Mouse (Mus musculus) olfactory bulb, adult 2 months (tissue): ENCODE data around the gene Irak3. TPM values are rescaled to one million over a fixed set of nuclear protein-coding genes. Genes with fewer than 3 reads are reported as not detected.
A peak's percentile ranks its signal among the peaks of the same experiment; 100 is the strongest.

Experiments used
- H3K27ac ChIP-seq: fragments of 200-500 bp; 2 replicates; pipeline ENCODE4 v1.5.1; 2012; ENCODE audit warnings: low read depth, low read length; ENCODE audit not compliant: insufficient read depth
- H3K4me1 ChIP-seq: fragments of 200-500 bp; 2 replicates; pipeline ENCODE4 v1.6.1; 2012; ENCODE audit warnings: low read length; ENCODE audit not compliant: control insufficient read depth, insufficient read depth
- H3K4me3 ChIP-seq: fragments of 200-500 bp; 2 replicates; pipeline ENCODE4 v1.5.1; 2012; ENCODE audit warnings: mild to moderate bottlenecking, low read depth, low read length, moderate library complexity; ENCODE audit not compliant: insufficient read depth
- CTCF ChIP-seq: fragments of 200-500 bp; IDR thresholded peaks from 2 replicates; pipeline ENCODE4 v1.5.1; 2012; ENCODE audit warnings: low read depth, mild to moderate bottlenecking, low read length, moderate library complexity; ENCODE audit not compliant: insufficient read depth
- POLR2A ChIP-seq: fragments of 200-500 bp; IDR thresholded peaks from 2 replicates; pipeline ENCODE4 v1.6.1; 2012; ENCODE audit warnings: mild to moderate bottlenecking, low read depth, low read length, moderate library complexity; ENCODE audit not compliant: insufficient read depth
- WGBS: fragments of 180-500 bp; shearing (Covaris S2); methylation state at CpG from one replicate; pipeline ENCODE4 v1.1.7; 2018; 5-methylcytosine and 5-hydroxymethylcytosine counted together
- polyA plus RNA-seq: library from polyadenylated mRNA; stranded (reverse); fragments of >200 nt; gene quantifications from 2 replicates; pipeline ENCODE4 v1.2.4, GENCODE M21; 2012; ENCODE audit warnings: low replicate concordance; ENCODE audit not compliant: missing spikeins, insufficient read depth, insufficient read length

Gene Irak3
- polyA plus RNA-seq: not detected in 2 replicates

DNA sequence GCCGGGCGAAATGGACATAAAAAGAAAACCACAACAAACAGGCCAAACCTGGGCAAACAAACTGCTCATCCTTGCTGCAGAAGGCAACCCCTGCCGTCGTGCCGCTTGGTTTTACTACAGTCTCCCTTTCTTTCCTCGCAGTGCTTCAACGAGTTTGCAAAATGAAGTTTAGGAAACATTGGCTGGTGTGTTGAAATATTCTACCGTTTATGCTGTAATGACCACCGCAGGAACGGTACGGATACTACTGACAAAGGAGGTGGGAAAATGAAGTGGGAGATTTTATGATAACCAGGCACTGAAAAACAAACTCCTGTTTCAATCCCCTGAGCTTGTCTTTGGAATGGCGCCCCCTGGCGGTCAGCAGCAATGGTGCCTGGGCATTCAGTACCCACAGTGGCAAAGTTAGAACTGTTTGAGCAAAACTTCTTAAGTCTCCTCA lies at the start of gene Irak3:
TSS of gene Irak3 (minus strand) at position 170 of the 442 bp plus-strand sequence.
- H3K27ac ChIP-seq: no peak within 1 kb of the TSS
- 2% methylated on average over 13 of the region's 13 CpGs for WGBS
- TF ChIP-seq CTCF (0 out of 2 replicates have a peak, but pooled peaks have one; percentile 51), POLR2A (no peak)

DNA sequence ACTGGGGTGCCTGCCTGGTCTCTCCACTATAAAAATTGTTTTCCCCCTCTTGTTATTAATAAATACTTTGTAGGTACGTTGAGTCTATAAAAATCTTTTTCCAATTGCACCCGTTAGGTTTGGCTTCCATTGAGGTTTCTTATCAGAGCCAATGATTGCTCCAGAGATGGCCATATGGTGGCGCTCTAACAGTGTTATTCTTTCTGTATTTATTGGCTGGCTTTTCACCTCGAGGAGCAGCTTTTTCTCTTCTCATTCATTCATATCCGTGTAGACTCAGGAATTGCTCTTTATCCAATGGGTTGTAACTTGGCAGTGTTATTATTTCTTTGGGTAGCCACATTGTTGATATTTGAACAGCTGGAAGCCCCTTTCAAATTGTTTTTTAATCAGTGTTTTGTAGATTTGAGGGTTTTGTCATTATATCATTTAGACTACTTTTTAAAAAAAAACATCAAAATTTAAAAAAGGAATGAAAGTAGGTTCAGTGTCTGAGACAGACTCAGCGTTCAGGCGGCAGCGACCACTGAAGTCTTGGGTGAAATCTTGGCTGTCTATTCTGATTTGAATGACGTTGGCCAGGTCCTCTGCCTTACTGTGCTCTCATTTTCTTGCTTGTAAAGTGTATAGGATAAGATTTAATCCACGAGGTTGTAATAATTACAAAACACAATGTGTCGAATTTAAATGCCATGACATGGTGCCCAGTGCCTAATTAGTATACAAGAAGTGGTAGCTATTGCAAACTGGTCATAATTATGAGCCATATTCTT lies 49.2 kb upstream of the Irak3 start:
- no peak overlapping the region for H3K4me3 ChIP-seq
- TF ChIP-seq CTCF (no peak), POLR2A (no peak)
- no peak overlapping the region for H3K27ac ChIP-seq
- 46% methylated on average over 11 of the region's 11 CpGs for WGBS
- no peaks in the 10 kb centered on the region for H3K4me1 ChIP-seq

More for the DNA sequence above, at the start of gene Irak3:
- Histone ChIP-seq H3K4me1 (peaks cover 13% of the 10 kb centered on the region), H3K4me3 (peak within 1 kb of the TSS; percentile 40)

DNA sequence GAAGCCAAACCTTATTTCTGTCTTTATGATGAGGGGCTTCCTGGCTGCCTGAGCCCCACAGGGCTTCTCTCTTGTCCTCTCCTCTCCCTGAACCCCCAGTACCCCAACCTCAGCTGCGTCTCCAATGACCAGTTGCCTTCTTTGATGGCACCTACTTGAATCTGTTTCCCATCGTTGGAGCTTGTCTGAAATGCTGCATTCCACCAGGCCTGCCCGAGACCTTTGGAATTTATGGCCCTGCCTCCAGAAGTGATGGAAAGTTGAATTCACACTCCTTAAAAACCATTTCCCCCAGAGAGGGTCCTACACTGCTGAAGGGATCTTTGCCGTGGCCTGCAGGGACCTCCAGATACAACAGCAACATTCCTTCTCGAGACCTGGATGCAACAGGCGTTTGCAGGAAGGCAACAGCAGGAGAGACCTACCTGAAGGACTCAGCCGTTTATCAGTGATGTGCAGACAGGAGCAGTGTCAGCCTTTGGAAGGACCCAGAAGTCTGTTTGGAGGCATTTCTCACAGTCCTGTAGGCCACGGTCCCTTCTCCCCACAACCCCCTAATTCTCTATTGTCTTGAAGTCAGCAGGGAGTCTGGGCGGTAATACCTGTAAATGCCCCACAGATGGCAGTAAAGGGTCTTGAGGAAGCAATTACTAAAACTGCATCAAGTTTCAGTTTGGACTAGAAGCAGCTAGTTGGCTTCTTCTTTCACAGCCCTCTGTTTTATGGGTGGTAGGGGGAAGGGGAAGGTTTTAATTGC lies 45.2 kb upstream of the Irak3 start:
- WGBS: 48% methylated on average over 9 of the region's 9 CpGs
- Histone ChIP-seq H3K4me1 (no peaks in the 10 kb centered on the region), H3K27ac (no peak overlapping the region), H3K4me3 (no peak overlapping the region)
- no peak for TF ChIP-seq CTCF
- no peak for TF ChIP-seq POLR2A

DNA sequence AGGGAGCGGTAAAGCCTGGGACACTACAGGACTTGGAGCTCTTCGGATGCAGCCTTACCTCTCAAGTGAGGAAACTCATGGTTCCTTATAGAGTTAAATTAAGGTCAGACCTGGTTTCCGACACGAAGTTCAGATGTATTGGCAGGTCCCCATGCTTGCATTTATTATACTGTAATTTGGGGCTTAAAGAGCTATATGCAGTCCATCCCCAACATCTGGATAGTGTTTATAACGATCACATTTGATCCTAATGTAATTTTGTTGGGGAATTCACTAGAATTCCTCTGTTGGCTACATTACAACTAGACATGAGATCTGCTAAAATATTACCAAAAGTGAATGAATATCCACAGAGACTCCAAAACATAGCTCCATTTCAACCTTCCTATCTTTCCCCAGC lies 43.8 kb upstream of the Irak3 start:
- Histone ChIP-seq H3K27ac (no peak overlapping the region), H3K4me1 (no peaks in the 10 kb centered on the region), H3K4me3 (no peak overlapping the region)
- 83% methylated on average over 5 of the region's 5 CpGs for WGBS
- TF ChIP-seq POLR2A: no peak
- no peak for TF ChIP-seq CTCF

DNA sequence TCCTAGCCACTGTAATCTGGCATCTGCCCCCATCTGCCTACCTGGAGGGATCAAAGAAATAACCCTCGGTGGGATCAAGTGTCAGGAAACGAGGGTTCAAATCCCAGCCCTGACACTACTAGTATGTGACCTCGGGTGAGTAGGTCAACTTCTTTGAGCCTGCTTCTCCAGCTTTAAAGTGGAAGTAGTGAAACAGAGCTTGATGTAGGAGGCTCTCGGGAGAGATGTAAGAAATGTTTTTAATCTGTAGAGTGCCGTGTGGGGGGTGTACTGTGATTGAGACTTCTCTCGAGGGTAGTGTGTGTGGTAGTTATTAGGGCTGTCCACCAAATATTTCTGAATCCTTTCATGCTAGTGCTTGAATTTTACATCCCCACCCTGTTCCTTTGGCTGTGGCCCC lies 40.5 kb upstream of the Irak3 start:
- 77% methylated on average over 6 of the region's 6 CpGs for WGBS
- H3K4me1 ChIP-seq: no peaks in the 10 kb centered on the region
- H3K4me3 ChIP-seq: no peak overlapping the region
- H3K27ac ChIP-seq: no peak overlapping the region
- TF ChIP-seq CTCF (no peak), POLR2A (no peak)

DNA sequence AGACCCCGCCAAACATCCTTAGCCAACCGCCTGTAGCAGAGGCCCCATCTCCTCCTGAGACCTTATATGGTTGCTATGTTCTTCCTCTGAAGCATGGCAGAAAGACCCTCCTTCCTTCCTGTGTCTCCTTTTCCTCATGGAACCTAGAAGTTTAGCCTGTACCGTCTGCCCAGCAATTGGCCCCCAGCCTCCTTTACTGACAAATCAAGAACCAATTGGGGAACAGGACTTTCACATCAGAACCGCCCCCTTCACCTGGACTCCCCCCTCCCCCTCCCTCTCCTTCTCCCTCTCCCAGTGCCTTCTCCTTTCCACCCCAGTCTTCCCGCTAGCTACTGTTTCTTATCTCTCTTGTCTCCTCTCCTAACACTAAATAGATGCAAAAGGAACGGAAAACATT lies 37.5 kb upstream of the Irak3 start:
- TF ChIP-seq POLR2A: no peak
- no peak for TF ChIP-seq CTCF
- H3K27ac ChIP-seq: no peak overlapping the region
- H3K4me3 ChIP-seq: no peak overlapping the region
- no peaks in the 10 kb centered on the region for H3K4me1 ChIP-seq
- 72% methylated on average over 6 of the region's 6 CpGs for WGBS

DNA sequence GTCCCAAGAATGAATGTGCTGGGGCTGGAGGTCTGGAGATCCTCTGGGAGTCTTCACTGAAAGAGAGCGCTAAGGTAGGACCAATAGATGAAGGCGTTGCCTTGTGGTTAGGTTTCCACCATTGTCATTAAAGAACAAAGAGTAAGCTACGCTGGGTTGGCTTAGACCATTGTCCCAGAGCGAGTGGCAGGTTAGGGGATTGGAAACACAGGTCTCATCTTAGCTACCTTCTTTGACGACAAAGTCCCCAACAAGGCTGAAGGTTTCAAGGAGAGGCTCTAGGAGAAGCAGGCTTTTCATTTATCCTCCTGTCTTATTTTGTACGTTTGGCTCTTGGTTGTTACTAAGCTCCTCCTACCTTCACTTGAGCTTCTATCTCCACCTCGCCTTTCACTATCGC lies 36.3 kb upstream of the Irak3 start:
- no peak overlapping the region for H3K4me3 ChIP-seq
- no peaks in the 10 kb centered on the region for H3K4me1 ChIP-seq
- 85% methylated on average over 8 of the region's 8 CpGs for WGBS
- H3K27ac ChIP-seq: no peak overlapping the region
- TF ChIP-seq POLR2A (no peak), CTCF (no peak)

DNA sequence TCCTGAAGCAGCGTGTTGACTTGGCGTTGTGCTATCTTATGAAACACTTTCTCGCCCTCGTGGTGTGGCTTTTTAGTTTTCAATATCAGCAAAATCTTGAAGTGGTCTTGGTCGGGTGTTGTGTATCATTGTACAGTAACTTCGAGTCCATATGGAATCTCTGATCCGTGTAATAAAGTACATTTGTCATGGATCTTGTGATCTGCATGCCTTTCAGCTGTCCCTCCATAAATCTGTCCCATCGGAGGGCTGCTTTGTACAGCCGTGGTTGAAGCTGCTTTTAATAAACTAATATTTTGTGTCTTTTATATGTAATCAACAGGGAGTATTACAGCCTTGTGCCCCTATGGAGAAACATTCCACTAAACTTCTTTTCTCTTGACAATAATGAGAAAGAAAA lies 34.9 kb upstream of the Irak3 start:
- no peak overlapping the region for H3K4me3 ChIP-seq
- no peak overlapping the region for H3K27ac ChIP-seq
- WGBS: 86% methylated on average over 9 of the region's 9 CpGs
- H3K4me1 ChIP-seq: no peaks in the 10 kb centered on the region
- TF ChIP-seq CTCF (no peak), POLR2A (no peak)

DNA sequence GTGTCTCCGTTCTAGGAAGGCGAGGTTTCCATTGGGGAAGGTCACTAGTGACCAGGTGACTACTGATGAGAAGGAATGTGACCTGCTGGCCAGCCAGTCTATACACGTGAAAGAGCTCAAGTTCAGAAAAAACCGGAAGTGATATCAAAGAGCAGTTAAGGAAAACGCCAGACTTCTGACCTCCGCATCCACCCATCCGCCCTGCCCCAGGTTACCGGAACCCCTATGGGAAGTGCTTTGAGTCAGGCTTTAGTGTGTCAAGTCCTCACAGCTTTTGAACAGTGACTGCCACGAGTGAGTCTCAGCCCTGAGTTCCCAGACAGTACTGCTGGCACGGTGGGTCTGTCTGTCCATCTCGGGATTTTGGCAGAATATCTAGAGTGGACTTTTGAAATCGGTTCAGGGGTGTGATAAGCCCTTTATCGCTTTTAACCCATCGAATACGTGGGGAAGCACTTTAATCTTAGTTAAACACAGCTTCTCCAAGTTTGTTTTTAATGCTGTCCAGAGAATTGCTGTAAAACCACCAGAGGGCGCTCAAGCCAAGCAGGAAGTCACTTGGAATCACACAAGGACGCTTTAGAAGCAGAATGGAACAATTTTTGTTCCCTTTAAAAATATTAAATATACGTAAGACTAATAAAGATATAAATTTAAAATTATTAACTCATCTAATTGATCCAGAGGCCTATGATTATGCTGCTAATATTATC lies 31.9 kb upstream of the Irak3 start:
- no peak for TF ChIP-seq CTCF
- TF ChIP-seq POLR2A: no peak
- no peaks in the 10 kb centered on the region for H3K4me1 ChIP-seq

DNA sequence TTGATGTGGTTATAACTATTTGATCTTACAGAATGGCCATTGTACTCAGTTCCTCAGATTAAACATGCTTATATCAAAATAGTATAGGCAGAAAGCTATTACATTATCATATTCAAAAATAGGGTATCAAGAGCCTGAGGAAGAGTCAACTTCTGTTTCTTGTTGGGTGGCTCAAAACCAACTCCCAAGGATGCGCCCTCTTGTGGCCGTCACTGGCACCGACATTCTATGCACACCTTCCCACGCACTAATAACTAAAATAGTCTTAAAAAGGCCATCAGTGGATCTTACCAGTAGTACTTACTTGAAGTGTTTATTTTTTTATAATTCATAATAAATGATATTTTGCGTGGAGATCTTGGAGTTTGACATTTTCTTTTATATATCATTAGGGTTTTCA lies 29.8 kb upstream of the Irak3 start:
- H3K27ac ChIP-seq: no peak overlapping the region
- no peak overlapping the region for H3K4me3 ChIP-seq
- peaks cover 7% of the 10 kb centered on the region; the same call in 1 of the 2 replicates for H3K4me1 ChIP-seq
- 27% methylated on average over 5 of the region's 5 CpGs for WGBS
- no peak for TF ChIP-seq POLR2A
- TF ChIP-seq CTCF: peak; percentile 47; the same call in 1 of the 2 replicates

More for the DNA sequence above, 31.9 kb upstream of the Irak3 start:
- Histone ChIP-seq H3K27ac (no peak overlapping the region), H3K4me3 (no peak overlapping the region)
- WGBS: 30% methylated on average over 18 of the region's 18 CpGs
